Mouse (Mus musculus) embryonic facial prominence, embryonic 14.5 days (tissue): ENCODE measurements around the gene Rab25. TPM values are rescaled to one million over a fixed set of nuclear protein-coding genes. Genes with fewer than 3 reads are reported as not detected.
"Not testable (repeated sequence)": the region's sequence is repeated elsewhere in the genome, so short reads cannot be mapped to it uniquely, and the experiment has no call there.

Experiments used
- ATAC-seq: fragments of 200-750 bp; cut with Nextera tagmentation; 2 replicates; pipeline ENCODE4 v1.8.0; 2017; ENCODE audit warnings: low read depth, moderate number of reproducible peaks, moderate TSS enrichment
- DNase-seq: peaks from one replicate; pipeline ENCODE4 v3.0.0-alpha.2; 2015; ENCODE audit warnings: low spot score
- H3K27ac ChIP-seq: fragments of 300-500 bp; sonication (generic); replicated peaks from 2 replicates; pipeline ENCODE4 v1.5.1; 2014; ENCODE audit warnings: low read depth, mild to moderate bottlenecking, low read length, moderate library complexity
- H3K27me3 ChIP-seq: fragments of 300-500 bp; sonication (generic); replicated peaks from 2 replicates; pipeline ENCODE4 v1.6.1; 2014; ENCODE audit warnings: low read length; ENCODE audit not compliant: control insufficient read depth, insufficient read depth
- H3K36me3 ChIP-seq: fragments of 300-500 bp; sonication (generic); 2 replicates; pipeline ENCODE4 v1.6.1; 2014; ENCODE audit warnings: low read length, mixed read lengths; ENCODE audit not compliant: control insufficient read depth, insufficient read depth
- H3K4me1 ChIP-seq: fragments of 300-500 bp; sonication (generic); 2 replicates; pipeline ENCODE4 v1.6.1; 2014; ENCODE audit warnings: antibody characterized with exemption, low read length; ENCODE audit not compliant: control insufficient read depth, insufficient read depth
- H3K4me2 ChIP-seq: fragments of 300-500 bp; sonication (generic); 2 replicates; pipeline ENCODE4 v1.6.1; 2014; ENCODE audit warnings: low read depth, mild to moderate bottlenecking, low read length, moderate library complexity, mixed read lengths
- H3K4me3 ChIP-seq: fragments of 300-500 bp; sonication (generic); 2 replicates; pipeline ENCODE4 v1.5.1; 2014; ENCODE audit warnings: low read depth, mild to moderate bottlenecking, low read length
- H3K9ac ChIP-seq: fragments of 300-500 bp; sonication (generic); 2 replicates; pipeline ENCODE4 v1.6.1; 2014; ENCODE audit warnings: low read depth, mild to moderate bottlenecking, low read length, moderate library complexity, mixed read lengths
- H3K9me3 ChIP-seq: fragments of 300-500 bp; sonication (generic); 2 replicates; pipeline ENCODE4 v1.6.1; 2016; ENCODE audit warnings: low read length; ENCODE audit not compliant: control insufficient read depth
- WGBS: fragments of 180-500 bp; shearing (Covaris S2); extraction: QIAGEN DNeasy Blood & Tissue Kit; methylation state at CpG from one replicate; pipeline ENCODE4 v1.1.7; 2014; 5-methylcytosine and 5-hydroxymethylcytosine counted together
- polyA plus RNA-seq: library from polyadenylated mRNA; unstranded; fragments of >200 nt; fragmentation: Nextera tagmentation; extraction: Ambion mirVana; gene quantifications from 2 replicates; pipeline ENCODE4 v1.2.1, GENCODE M21; 2014

Rab25 gene
- polyA plus RNA-seq: 33.8 and 38.0 TPM in 2 replicates

- H3K9me3 ChIP-seq: no peaks in the 10 kb centered on the region
- ATAC-seq (no peak; the same call in 1 of the 2 replicates), DNase-seq (peak; percentile 76)
- peak within 1 kb of the TSS; percentile 30 for H3K4me2 ChIP-seq
- H3K27ac ChIP-seq: peak within 1 kb of the TSS; percentile 6; the same call in 1 of the 2 replicates
- H3K9ac ChIP-seq: no peak within 1 kb of the TSS
- no peaks in the 10 kb centered on the region; the same call in 1 of the 2 replicates for H3K36me3 ChIP-seq
- WGBS: 46% methylated on average over 18 of the region's 18 CpGs
- H3K4me3 ChIP-seq: no peak within 1 kb of the TSS
- peaks cover 9% of the 10 kb centered on the region for H3K4me1 ChIP-seq
- no peaks in the 10 kb centered on the region for H3K27me3 ChIP-seq
Observed at GRCm38 (mm10) chr3:88548180-88548917, at the start of gene Rab25. Gene Rab25 (minus strand): TSS chr3:88548300.

GRCm38 (mm10) chr3:88596547-88596946 is 48.4 kb upstream of the Rab25 start:
- H3K4me3 ChIP-seq, H3K36me3 ChIP-seq, H3K4me2 ChIP-seq, H3K9ac ChIP-seq, H3K27ac ChIP-seq, H3K27me3 ChIP-seq, H3K4me1 ChIP-seq, DNase-seq, H3K9me3 ChIP-seq, ATAC-seq: not testable (repeated sequence)
- WGBS: 88% methylated on average over 4 of the region's 4 CpGs

- H3K9me3 ChIP-seq: no peaks in the 10 kb centered on the region
- H3K4me1 ChIP-seq: peaks cover 7% of the 10 kb centered on the region; the same call in 1 of the 2 replicates
- peak; percentile 83 for DNase-seq
- WGBS: 36% methylated on average over 10 of the region's 10 CpGs
- H3K27me3 ChIP-seq: no peaks in the 10 kb centered on the region
- ATAC-seq: peak; percentile 61
- H3K4me2 ChIP-seq: no peak overlapping the region
- 0 out of 2 replicates have a peak overlapping the region, but pooled peaks have one; percentile 17 for H3K27ac ChIP-seq
- H3K9ac ChIP-seq: no peak overlapping the region
- no peaks in the 10 kb centered on the region for H3K36me3 ChIP-seq
- no peak overlapping the region for H3K4me3 ChIP-seq
Observed at GRCm38 (mm10) chr3:88593893-88594580, 45.9 kb upstream of the Rab25 start.

GRCm38 (mm10) chr3:88592942-88593576 is 45.0 kb upstream of the Rab25 start:
- Histone ChIP-seq H3K27me3 (no peaks in the 10 kb centered on the region), H3K4me3 (no peak overlapping the region), H3K4me2 (no peak overlapping the region), H3K9me3 (no peaks in the 10 kb centered on the region), H3K36me3 (peaks cover 10% of the 10 kb centered on the region), H3K4me1 (peaks cover 7% of the 10 kb centered on the region; the same call in 1 of the 2 replicates), H3K27ac (no peak overlapping the region), H3K9ac (no peak overlapping the region)
- WGBS: 73% methylated on average over 10 of the region's 10 CpGs
- DNase-seq (no peak), ATAC-seq (no peak)

GRCm38 (mm10) chr3:88591950-88592731 is 44.0 kb upstream of the Rab25 start:
- H3K4me2 ChIP-seq: no peak overlapping the region
- DNase-seq: peak; percentile 78

GRCm38 (mm10) chr3:88591044-88591443 is 42.9 kb upstream of the Rab25 start:
- no peak overlapping the region for H3K27ac ChIP-seq
- H3K4me2 ChIP-seq: no peak overlapping the region
- H3K4me3 ChIP-seq: no peak overlapping the region
- DNase-seq: peak; percentile 41
- no peak overlapping the region for H3K9ac ChIP-seq
- no peaks in the 10 kb centered on the region for H3K9me3 ChIP-seq
- peaks cover 30% of the 10 kb centered on the region for H3K36me3 ChIP-seq
- peak; percentile 31 for ATAC-seq
- 48% methylated on average over 3 of the region's 3 CpGs for WGBS
- H3K27me3 ChIP-seq: no peaks in the 10 kb centered on the region
- peaks cover 7% of the 10 kb centered on the region; the same call in 1 of the 2 replicates for H3K4me1 ChIP-seq

More at GRCm38 (mm10) chr3:88591950-88592731, 44.0 kb upstream of the Rab25 start:
- peaks cover 19% of the 10 kb centered on the region for H3K36me3 ChIP-seq
- H3K27ac ChIP-seq: no peak overlapping the region
- no peak overlapping the region for H3K9ac ChIP-seq
- no peak for ATAC-seq
- no peaks in the 10 kb centered on the region for H3K27me3 ChIP-seq
- no peak overlapping the region for H3K4me3 ChIP-seq
- WGBS: 33% methylated on average over 9 of the region's 9 CpGs
- H3K9me3 ChIP-seq: no peaks in the 10 kb centered on the region
- H3K4me1 ChIP-seq: peaks cover 7% of the 10 kb centered on the region; the same call in 1 of the 2 replicates

GRCm38 (mm10) chr3:88590246-88590645 is 42.1 kb upstream of the Rab25 start:
- no peak overlapping the region for H3K9ac ChIP-seq
- H3K4me1 ChIP-seq: peaks cover 7% of the 10 kb centered on the region; the same call in 1 of the 2 replicates
- 0 out of 2 replicates have a peak overlapping the region, but pooled peaks have one; percentile 4 for H3K4me2 ChIP-seq
- ATAC-seq: peak; percentile 47; the same call in 1 of the 2 replicates
- H3K27ac ChIP-seq: peak overlapping the region; percentile 61; the same call in 1 of the 2 replicates
- H3K4me3 ChIP-seq: no peak overlapping the region
- H3K9me3 ChIP-seq: no peaks in the 10 kb centered on the region
- 2% methylated on average over 5 of the region's 5 CpGs for WGBS
- H3K27me3 ChIP-seq: no peaks in the 10 kb centered on the region
- peak; percentile 61 for DNase-seq
- H3K36me3 ChIP-seq: peaks cover 37% of the 10 kb centered on the region

GRCm38 (mm10) chr3:88586640-88587039 is 38.5 kb upstream of the Rab25 start:
- Histone ChIP-seq H3K4me2 (no peak overlapping the region), H3K9ac (no peak overlapping the region), H3K4me1 (peaks cover 7% of the 10 kb centered on the region; the same call in 1 of the 2 replicates), H3K4me3 (no peak overlapping the region), H3K9me3 (no peaks in the 10 kb centered on the region), H3K27me3 (no peaks in the 10 kb centered on the region), H3K36me3 (peaks cover 65% of the 10 kb centered on the region), H3K27ac (no peak overlapping the region)
- no peak for ATAC-seq
- no peak for DNase-seq
- 92% methylated on average over 5 of the region's 5 CpGs for WGBS
